Comparison of ENCODE assay signal across 26 mouse cellular contexts in genomic region chr17:74876954-74877353, GRCm38 (mm10).
DNase-seq lines count a peak whose midpoint lies in the region; ATAC-seq and TF ChIP-seq lines count a peak whose summit lies in the region.
"Had no signal": no experiment of that assay in that cellular context is flagged by ENCODE, and none has a peak within 500 bp of the region (broad histone marks: within the 10 kb centered on the region; RNA-seq: fewer than 3 reads in every experiment).

No protein-coding gene starts in this region.

- no peak for TF ChIP-seq POLR2A in limb, embryonic 14.5 days (IDR thresholded peaks at IDR 0.05; ENCODE audit: borderline replicate concordance, extremely low read depth, insufficient read depth, insufficient read length)

- peaks cover 19% of the 10 kb centered on the region for H3K4me1 ChIP-seq in heart, embryonic 11.5 days (ENCODE audit: control insufficient read depth, insufficient read depth, low read length)
- H3K4me1 ChIP-seq in limb, embryonic 12.5 days (replicated peaks), result peaks cover 22% of the 10 kb centered on the region
- H3K4me1 ChIP-seq in limb, embryonic 10.5 days, result peaks cover 18% of the 10 kb centered on the region
- H3K4me1 ChIP-seq in heart, embryonic 16.5 days (ENCODE audit: control insufficient read depth, insufficient read depth, low read length), result peaks cover 29% of the 10 kb centered on the region
- H3K4me1 ChIP-seq in limb, embryonic 14.5 days (ENCODE audit: control insufficient read depth, insufficient read depth, low read length), result peaks cover 5% of the 10 kb centered on the region; the same call in 1 of the 2 replicates
- H3K4me1 ChIP-seq: kidney, embryonic 15.5 days; lung, embryonic 15.5 days had no signal

- intact Hi-C loops in heart, postnatal 25 days (cut with DNase I), result no loop called here

- DNase-seq in heart, postnatal 25 days (ENCODE audit: low spot score), result no peak
- DNase-seq in limb, embryonic 10.5 days (ENCODE audit: low spot score), result no peak
- DNase-seq in limb, embryonic 14.5 days (ENCODE audit: low spot score), result no peak
- DNase-seq in B cell, adult 2 months, result no peak
- DNase-seq: adrenal gland, adult 8-10 months; cerebellum, adult 11 months; cerebellum, adult 9-11 months; embryo, embryonic 11 days; gastrocnemius, postnatal 14 days; kidney, adult 18-20 months; kidney, postnatal 4 days; layer of hippocampus, postnatal 36 days; left cerebral cortex, postnatal 4 days; lung, postnatal 36 days; thymus, postnatal 14 days had no signal

- no peaks in the 10 kb centered on the region for H3K9me3 ChIP-seq in heart, embryonic 11.5 days (replicated peaks; ENCODE audit: control insufficient read depth, low read length)
- no peaks in the 10 kb centered on the region for H3K9me3 ChIP-seq in limb, embryonic 12.5 days
- no peaks in the 10 kb centered on the region for H3K9me3 ChIP-seq in limb, embryonic 10.5 days (replicated peaks)
- no peaks in the 10 kb centered on the region for H3K9me3 ChIP-seq in heart, embryonic 16.5 days (replicated peaks; ENCODE audit: control insufficient read depth, low read length)
- H3K9me3 ChIP-seq in limb, embryonic 14.5 days (ENCODE audit: control insufficient read depth, low read length), result no peaks in the 10 kb centered on the region
- H3K9me3 ChIP-seq: kidney, embryonic 15.5 days; lung, embryonic 15.5 days had no signal

- H3K4me2 ChIP-seq in heart, embryonic 11.5 days, result no peak overlapping the region
- H3K4me2 ChIP-seq in limb, embryonic 12.5 days, result no peak overlapping the region
- H3K4me2 ChIP-seq in heart, embryonic 16.5 days (ENCODE audit: low read depth, low read length), result peak overlapping the region; percentile 2; the same call in 1 of the 2 replicates
- no peak overlapping the region for H3K4me2 ChIP-seq in limb, embryonic 14.5 days (replicated peaks; ENCODE audit: low read depth, low read length, severe bottlenecking)
- H3K4me2 ChIP-seq: embryonic facial prominence, embryonic 12.5 days; kidney, embryonic 15.5 days; liver, embryonic 11.5 days; lung, embryonic 15.5 days; midbrain, embryonic 11.5 days had no signal

- no peak for ATAC-seq in heart, embryonic 11.5 days (replicated peaks; ENCODE audit: insufficient number of reproducible peaks, low FRiP score, low TSS enrichment)
- no peak for ATAC-seq in limb, embryonic 12.5 days (ENCODE audit: insufficient number of reproducible peaks, insufficient read depth, low FRiP score, low TSS enrichment, low read depth)
- ATAC-seq in heart, embryonic 16.5 days (replicated peaks; ENCODE audit: extremely low read depth, insufficient read depth, low FRiP score), result peak; percentile 71
- ATAC-seq in limb, embryonic 14.5 days (ENCODE audit: low FRiP score, low read depth), result 0 out of 2 replicates have a peak, but pooled peaks have one; percentile 48
- ATAC-seq: forebrain, embryonic 14.5 days; hindbrain, embryonic 16.5 days; midbrain, embryonic 16.5 days had no signal

- H3K27me3 ChIP-seq in heart, embryonic 11.5 days (ENCODE audit: control insufficient read depth, insufficient read depth, low read length), result no peaks in the 10 kb centered on the region
- no peaks in the 10 kb centered on the region for H3K27me3 ChIP-seq in limb, embryonic 12.5 days
- H3K27me3 ChIP-seq in limb, embryonic 10.5 days (ENCODE audit: low read depth, poor library complexity, severe bottlenecking), result no peaks in the 10 kb centered on the region
- no peaks in the 10 kb centered on the region for H3K27me3 ChIP-seq in heart, embryonic 16.5 days (ENCODE audit: control insufficient read depth, insufficient read depth, low read length)
- no peaks in the 10 kb centered on the region for H3K27me3 ChIP-seq in limb, embryonic 14.5 days (ENCODE audit: control insufficient read depth, insufficient read depth, low read length)
- H3K27me3 ChIP-seq: embryonic facial prominence, embryonic 12.5 days; kidney, embryonic 15.5 days; lung, embryonic 15.5 days had no signal

- no peaks in the 10 kb centered on the region for H3K36me3 ChIP-seq in heart, embryonic 11.5 days (ENCODE audit: control insufficient read depth, insufficient read depth, low read length)
- H3K36me3 ChIP-seq in limb, embryonic 12.5 days, result no peaks in the 10 kb centered on the region
- H3K36me3 ChIP-seq in limb, embryonic 10.5 days, result no peaks in the 10 kb centered on the region
- H3K36me3 ChIP-seq in heart, embryonic 16.5 days (ENCODE audit: control insufficient read depth, insufficient read depth), result no peaks in the 10 kb centered on the region
- no peaks in the 10 kb centered on the region for H3K36me3 ChIP-seq in limb, embryonic 14.5 days (ENCODE audit: control insufficient read depth, insufficient read depth, low read length)
- H3K36me3 ChIP-seq: embryonic facial prominence, embryonic 12.5 days; kidney, embryonic 15.5 days; lung, embryonic 15.5 days had no signal

- 44% methylated on average over 10 of the region's 10 CpGs for WGBS in heart, embryonic 11.5 days (ENCODE audit: insufficient replicate concordance)
- 57% methylated on average over 10 of the region's 10 CpGs for WGBS in limb, embryonic 12.5 days
- 86% methylated on average over 10 of the region's 10 CpGs for WGBS in limb, embryonic 10.5 days
- 40% methylated on average over 10 of the region's 10 CpGs for WGBS in heart, embryonic 16.5 days
- WGBS in limb, embryonic 14.5 days, result 51% methylated on average over 10 of the region's 10 CpGs

- no peak overlapping the region for H3K9ac ChIP-seq in heart, embryonic 11.5 days (ENCODE audit: low read depth, low read length)
- H3K9ac ChIP-seq in limb, embryonic 12.5 days (replicated peaks), result no peak overlapping the region
- H3K9ac ChIP-seq in heart, embryonic 16.5 days (ENCODE audit: low read length), result no peak overlapping the region
- H3K9ac ChIP-seq in limb, embryonic 14.5 days (ENCODE audit: low read depth, low read length, severe bottlenecking), result no peak overlapping the region
- H3K9ac ChIP-seq: embryonic facial prominence, embryonic 12.5 days; kidney, embryonic 15.5 days; lung, embryonic 15.5 days had no signal

- H3K27ac ChIP-seq in heart, embryonic 11.5 days (ENCODE audit: low read depth, low read length), result peak overlapping the region; percentile 83
- H3K27ac ChIP-seq in limb, embryonic 12.5 days, result peak overlapping the region; percentile 23; the same call in 1 of the 2 replicates
- H3K27ac ChIP-seq in limb, embryonic 10.5 days, result no peak overlapping the region
- peak overlapping the region; percentile 87 for H3K27ac ChIP-seq in heart, embryonic 16.5 days (ENCODE audit: low read length)
- no peak overlapping the region for H3K27ac ChIP-seq in limb, embryonic 14.5 days (replicated peaks; ENCODE audit: low read depth, low read length)
- H3K27ac ChIP-seq: embryonic facial prominence, embryonic 12.5 days; kidney, embryonic 15.5 days; lung, embryonic 15.5 days had no signal

- H3K4me3 ChIP-seq in heart, embryonic 11.5 days (ENCODE audit: low read depth, low read length), result no peak overlapping the region
- no peak overlapping the region for H3K4me3 ChIP-seq in limb, embryonic 12.5 days (replicated peaks)
- no peak overlapping the region for H3K4me3 ChIP-seq in limb, embryonic 10.5 days
- no peak overlapping the region for H3K4me3 ChIP-seq in heart, embryonic 16.5 days (ENCODE audit: low read length)
- no peak overlapping the region for H3K4me3 ChIP-seq in limb, embryonic 14.5 days (replicated peaks; ENCODE audit: low read length)
- H3K4me3 ChIP-seq: embryonic facial prominence, embryonic 12.5 days; kidney, embryonic 15.5 days; lung, embryonic 15.5 days had no signal

Comparison
In these comparisons a context has a peak if more than half of its experiments do, and no peak if none do; other contexts are left out.
1. ATAC-seq: peak in heart, embryonic 16.5 days (single experiment) and limb, embryonic 14.5 days (single experiment); none in heart, embryonic 11.5 days (single experiment) and limb, embryonic 12.5 days (single experiment).
2. H3K27ac ChIP-seq: peak in heart, embryonic 11.5 days (single experiment), limb, embryonic 12.5 days (single experiment) and heart, embryonic 16.5 days (single experiment); none in limb, embryonic 10.5 days (single experiment) and limb, embryonic 14.5 days (single experiment).